Mouse (Mus musculus) heart, embryonic 11.5 days (tissue): ENCODE measurements around the gene Zfp575. TPM values are rescaled to one million over a fixed set of nuclear protein-coding genes. Genes with fewer than 3 reads are reported as not detected.
A peak's percentile ranks its signal among the peaks of the same experiment; 100 is the strongest.

ENCODE experiments used
- ATAC-seq: fragments of 200-750 bp; cut with Nextera tagmentation; replicated peaks from 2 replicates; pipeline ENCODE4 v1.8.0; 2017; ENCODE audit warnings: moderate library complexity; ENCODE audit not compliant: insufficient number of reproducible peaks, low FRiP score, low TSS enrichment
- H3K27ac ChIP-seq: fragments of 300-500 bp; sonication (generic); 2 replicates; pipeline ENCODE4 v1.5.1; 2014; ENCODE audit warnings: mild to moderate bottlenecking, low read depth, low read length
- H3K27me3 ChIP-seq: fragments of 300-500 bp; sonication (generic); 2 replicates; pipeline ENCODE4 v1.6.1; 2014; ENCODE audit warnings: mild to moderate bottlenecking, low read length, mixed read lengths; ENCODE audit not compliant: control insufficient read depth, insufficient read depth
- H3K36me3 ChIP-seq: fragments of 300-500 bp; sonication (generic); 2 replicates; pipeline ENCODE4 v1.6.1; 2014; ENCODE audit warnings: mild to moderate bottlenecking, low read length, moderate library complexity, mixed read lengths; ENCODE audit not compliant: control insufficient read depth, insufficient read depth
- H3K4me1 ChIP-seq: fragments of 300-500 bp; sonication (generic); 2 replicates; pipeline ENCODE4 v1.6.1; 2014; ENCODE audit warnings: low read length; ENCODE audit not compliant: control insufficient read depth, insufficient read depth
- H3K4me2 ChIP-seq: fragments of 300-500 bp; sonication (generic); 2 replicates; pipeline ENCODE4 v1.6.1; 2014; ENCODE audit warnings: mild to moderate bottlenecking, moderate library complexity
- H3K4me3 ChIP-seq: fragments of 300-500 bp; sonication (generic); 2 replicates; pipeline ENCODE4 v1.5.1; 2014; ENCODE audit warnings: low read depth, low read length
- H3K9ac ChIP-seq: fragments of 300-500 bp; sonication (generic); 2 replicates; pipeline ENCODE4 v1.6.1; 2014; ENCODE audit warnings: mild to moderate bottlenecking, low read depth, low read length, moderate library complexity
- H3K9me3 ChIP-seq: fragments of 300-500 bp; sonication (generic); replicated peaks from 2 replicates; pipeline ENCODE4 v1.6.1; 2016; ENCODE audit warnings: low read length; ENCODE audit not compliant: control insufficient read depth
- WGBS: fragments of 180-500 bp; shearing (Covaris S2); extraction: QIAGEN DNeasy Blood & Tissue Kit; methylation state at CpG from one replicate; pipeline ENCODE4 v1.1.7; 2014; ENCODE audit not compliant: insufficient replicate concordance; 5-methylcytosine and 5-hydroxymethylcytosine counted together
- polyA plus RNA-seq: library from polyadenylated mRNA; unstranded; fragments of >200 nt; fragmentation: Nextera tagmentation; extraction: Ambion mirVana; gene quantifications from 2 replicates; pipeline ENCODE4 v1.2.1, GENCODE M21; 2014

The Zfp575 gene
- polyA plus RNA-seq, 1 experiment from 2014 or later = 0.42 TPM

DNA sequence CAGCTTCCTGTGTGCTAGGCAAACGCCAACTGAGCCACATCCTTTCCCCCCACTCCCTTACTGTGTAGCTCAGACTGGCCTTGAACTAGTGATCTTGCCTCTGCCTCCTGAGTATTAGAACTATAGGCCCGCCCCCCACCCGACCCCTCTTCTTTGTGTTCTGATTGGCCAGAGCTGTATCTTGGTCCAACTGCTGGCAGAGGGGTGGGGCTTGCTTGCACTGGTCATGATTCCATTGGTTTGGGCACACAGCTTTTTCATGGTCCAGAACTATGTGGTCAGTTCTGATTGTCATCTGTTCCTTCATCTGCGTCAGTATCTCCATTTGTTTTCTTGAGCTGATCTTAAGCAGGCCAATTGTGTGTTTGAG lies 23.6 kb downstream of the Zfp575 start:
- 87% methylated on average over 4 of the region's 4 CpGs for WGBS
- H3K4me3 ChIP-seq = no peak overlapping the region
- no peak overlapping the region for H3K9ac ChIP-seq
- ATAC-seq = no peak
- no peak overlapping the region for H3K27ac ChIP-seq
- no peaks in the 10 kb centered on the region for H3K9me3 ChIP-seq
- no peak overlapping the region for H3K4me2 ChIP-seq
- no peaks in the 10 kb centered on the region for H3K4me1 ChIP-seq
- no peaks in the 10 kb centered on the region for H3K27me3 ChIP-seq
- H3K36me3 ChIP-seq = peaks cover 16% of the 10 kb centered on the region

DNA sequence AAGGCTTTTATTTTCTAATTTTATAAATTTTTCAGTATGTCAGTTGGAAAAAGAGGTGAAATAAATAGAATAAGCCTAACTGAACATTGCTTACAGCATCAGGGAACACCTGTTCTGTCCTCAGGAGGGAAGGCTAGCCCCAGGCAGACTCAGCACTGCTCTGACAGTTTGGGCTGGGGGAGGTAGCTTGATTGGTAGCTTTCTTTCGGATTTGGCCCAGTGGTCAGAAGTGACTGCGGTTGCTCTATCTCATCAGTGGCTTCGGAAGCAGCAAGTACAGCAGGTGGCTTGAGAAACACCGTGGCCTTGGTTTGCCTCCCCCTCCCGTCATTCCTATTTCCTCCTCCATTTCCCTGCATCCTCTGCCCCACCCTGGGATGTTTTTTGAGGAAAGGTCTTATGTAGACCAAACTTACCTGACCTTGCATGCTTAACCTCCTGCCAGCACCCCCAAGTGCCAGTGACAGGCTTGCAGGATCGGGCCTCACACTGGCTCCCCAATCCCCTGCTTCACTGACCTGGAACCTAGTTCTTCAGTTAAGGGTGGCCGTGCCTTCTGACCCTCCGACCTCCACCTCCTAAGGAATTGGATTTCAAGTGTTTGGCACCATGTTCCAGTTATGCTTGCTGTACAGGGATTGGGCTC lies 24.1 kb downstream of the Zfp575 start:
- H3K9me3 ChIP-seq = no peaks in the 10 kb centered on the region
- peaks cover 11% of the 10 kb centered on the region for H3K36me3 ChIP-seq
- no peaks in the 10 kb centered on the region for H3K27me3 ChIP-seq
- H3K4me1 ChIP-seq = no peaks in the 10 kb centered on the region
- no peak overlapping the region for H3K4me2 ChIP-seq
- 90% methylated on average over 8 of the region's 8 CpGs for WGBS
- H3K4me3 ChIP-seq = no peak overlapping the region
- no peak overlapping the region for H3K9ac ChIP-seq
- ATAC-seq = no peak
- H3K27ac ChIP-seq = no peak overlapping the region

DNA sequence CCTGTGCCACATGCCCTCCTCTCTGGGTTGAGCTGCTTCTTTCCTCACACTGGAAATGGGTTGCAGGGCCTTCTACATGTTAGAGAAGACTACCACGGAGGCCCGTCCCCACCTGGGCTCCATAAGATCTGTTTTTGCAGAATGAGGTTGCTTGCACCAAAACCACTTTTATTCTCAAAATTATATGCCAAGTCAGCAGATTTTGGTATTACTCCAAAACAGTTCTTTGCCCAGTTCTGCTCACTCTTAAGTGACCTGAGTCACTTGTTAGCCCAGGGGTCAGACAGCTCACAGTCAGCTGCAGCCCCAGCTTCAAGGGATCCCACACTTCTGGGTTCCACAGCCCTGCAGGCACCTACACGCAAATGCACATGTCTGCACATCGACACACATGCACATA lies 26.0 kb downstream of the Zfp575 start:
- Histone ChIP-seq H3K27me3 (no peaks in the 10 kb centered on the region), H3K4me2 (no peak overlapping the region), H3K36me3 (peaks cover 15% of the 10 kb centered on the region), H3K4me1 (no peaks in the 10 kb centered on the region), H3K27ac (no peak overlapping the region), H3K9ac (no peak overlapping the region), H3K4me3 (no peak overlapping the region), H3K9me3 (no peaks in the 10 kb centered on the region)
- no peak for ATAC-seq
- 91% methylated on average over 4 of the region's 4 CpGs for WGBS

DNA sequence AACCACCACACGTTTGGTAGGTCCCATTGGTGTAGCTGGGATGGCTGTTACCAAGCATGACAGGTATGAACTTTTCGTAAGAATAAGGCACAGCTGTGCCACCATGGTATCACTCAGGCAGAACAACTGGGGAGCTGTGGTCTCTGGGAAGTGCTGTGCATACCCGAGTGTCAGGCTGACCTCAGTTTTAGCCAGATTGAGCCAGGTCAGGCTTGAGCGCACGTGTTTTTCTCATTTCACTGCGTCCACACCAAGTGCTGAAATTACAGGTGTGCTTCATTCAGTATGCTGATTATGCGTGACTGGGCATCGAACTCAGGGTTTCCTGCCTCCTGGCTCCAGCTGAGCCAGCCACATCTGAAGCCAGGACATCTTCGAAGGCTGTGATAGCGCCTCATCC lies 31.7 kb downstream of the Zfp575 start:
- ATAC-seq = no peak
- H3K4me1 ChIP-seq = no peaks in the 10 kb centered on the region
- H3K27me3 ChIP-seq = no peaks in the 10 kb centered on the region
- no peaks in the 10 kb centered on the region for H3K9me3 ChIP-seq
- no peak overlapping the region for H3K9ac ChIP-seq
- WGBS = 92% methylated on average over 10 of the region's 10 CpGs
- H3K4me2 ChIP-seq = no peak overlapping the region
- no peak overlapping the region for H3K4me3 ChIP-seq
- H3K36me3 ChIP-seq = peaks cover 26% of the 10 kb centered on the region
- no peak overlapping the region for H3K27ac ChIP-seq

- Histone ChIP-seq H3K36me3 (peaks cover 21% of the 10 kb centered on the region), H3K9ac (no peak overlapping the region), H3K4me3 (no peak overlapping the region), H3K9me3 (no peaks in the 10 kb centered on the region), H3K27me3 (no peaks in the 10 kb centered on the region), H3K27ac (no peak overlapping the region), H3K4me2 (no peak overlapping the region), H3K4me1 (peaks cover 5% of the 10 kb centered on the region)
- 81% methylated on average over 12 of the region's 12 CpGs for WGBS
- ATAC-seq = no peak
These were observed 35.3 kb downstream of the Zfp575 start for GRCm38 (mm10) chr7:24551985-24552759.

GRCm38 (mm10) chr7:24547534-24548036 lies 39.9 kb downstream of the Zfp575 start:
- Histone ChIP-seq H3K36me3 (peaks cover 7% of the 10 kb centered on the region), H3K27ac (peak overlapping the region; percentile 66), H3K9me3 (no peaks in the 10 kb centered on the region), H3K4me3 (peak overlapping the region; percentile 88), H3K4me2 (peak overlapping the region; percentile 73), H3K9ac (peak overlapping the region; percentile 86), H3K27me3 (no peaks in the 10 kb centered on the region), H3K4me1 (peaks cover 13% of the 10 kb centered on the region)
- WGBS = 35% methylated on average over 13 of the region's 13 CpGs
- 0 out of 2 replicates have a peak, but pooled peaks have one; percentile 0 for ATAC-seq

GRCm38 (mm10) chr7:24546634-24547389 lies 40.6 kb downstream of the Zfp575 start:
- H3K9ac ChIP-seq = peak overlapping the region; percentile 86
- peak; percentile 98 for ATAC-seq
- H3K4me1 ChIP-seq = peaks cover 13% of the 10 kb centered on the region
- no peaks in the 10 kb centered on the region for H3K27me3 ChIP-seq
- WGBS = 1% methylated on average over 56 of the region's 57 CpGs
- H3K4me3 ChIP-seq = peak overlapping the region; percentile 88
- H3K4me2 ChIP-seq = peak overlapping the region; percentile 73
- peaks cover 3% of the 10 kb centered on the region; the same call in 1 of the 2 replicates for H3K36me3 ChIP-seq
- no peaks in the 10 kb centered on the region for H3K9me3 ChIP-seq
- peak overlapping the region; percentile 75 for H3K27ac ChIP-seq

DNA sequence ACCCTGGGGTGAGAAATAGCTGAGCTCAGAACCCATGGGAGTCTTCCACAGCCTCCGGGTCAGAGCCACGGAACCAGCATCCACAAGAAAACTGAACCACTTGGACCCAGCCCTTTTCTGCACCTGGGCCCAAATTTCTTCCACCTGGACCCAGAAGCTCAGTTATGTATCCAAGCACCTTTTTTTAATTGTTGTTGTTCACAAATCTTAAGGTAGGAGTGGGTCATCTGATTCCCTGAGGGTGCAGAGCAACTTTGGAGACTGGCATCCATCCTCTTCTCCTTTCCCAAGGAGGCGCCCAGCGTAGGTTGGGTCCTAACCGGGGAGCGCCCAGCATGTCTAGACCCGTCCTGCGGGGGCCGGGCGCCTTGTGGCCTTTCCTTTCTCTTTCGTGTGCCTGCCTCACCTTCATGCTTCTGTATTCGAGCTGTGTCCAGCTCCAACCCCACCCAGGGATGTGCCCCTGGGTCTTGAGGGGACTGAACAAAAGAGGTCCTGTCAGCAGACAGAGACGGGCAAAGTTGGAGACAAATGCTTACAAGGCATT lies 41.3 kb downstream of the Zfp575 start, which contains the start of the genes Pinlyp and Xrcc1:
Pinlyp (minus strand) TSS at position 51 of the 547 bp plus-strand sequence.
Xrcc1 (plus strand) TSS at position 222 of the 547 bp plus-strand sequence.
- H3K27me3 ChIP-seq = no peaks in the 10 kb centered on the region
- peak within 1 kb of the TSS; percentile 86 for H3K9ac ChIP-seq
- WGBS = 38% methylated on average over 13 of the region's 13 CpGs
- H3K27ac ChIP-seq = peak within 1 kb of the TSS; percentile 75
- peak within 1 kb of the TSS; percentile 73 for H3K4me2 ChIP-seq
- peak within 1 kb of the TSS; percentile 88 for H3K4me3 ChIP-seq
- no peak for ATAC-seq
- H3K4me1 ChIP-seq = peaks cover 13% of the 10 kb centered on the region
- no peaks in the 10 kb centered on the region for H3K9me3 ChIP-seq
- H3K36me3 ChIP-seq = peaks cover 3% of the 10 kb centered on the region; the same call in 1 of the 2 replicates
